Mouse (Mus musculus): ENCODE results near the gene Ncln.

DNA sequence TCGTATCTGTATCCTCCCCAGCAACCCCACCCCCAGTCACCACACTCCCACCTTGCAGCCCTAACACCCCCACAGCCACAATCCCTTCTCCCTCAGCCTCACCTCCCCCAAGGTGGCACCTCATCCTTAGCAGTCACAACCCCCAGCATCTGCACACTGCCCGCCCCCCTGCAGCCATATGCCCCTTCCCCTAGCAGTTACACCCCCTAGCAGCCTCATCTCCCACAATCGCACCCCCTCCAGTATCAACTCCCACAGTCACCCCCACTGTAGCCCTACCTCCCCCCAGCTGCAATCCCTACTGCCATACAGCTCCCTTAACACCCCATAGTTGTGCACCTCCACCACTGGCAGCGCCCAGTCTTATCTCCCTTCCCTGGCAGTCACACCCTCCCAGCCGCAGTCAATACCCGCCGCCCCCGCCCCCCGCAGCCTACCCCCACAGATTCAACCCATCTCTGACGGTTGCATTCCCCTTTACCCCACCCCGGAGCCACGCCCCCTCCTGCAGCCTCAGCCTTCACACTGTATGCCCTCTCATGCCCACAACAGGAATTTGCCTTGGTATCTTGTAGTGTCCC lies 39.1 kb downstream of the Ncln start:
- no peak for TF ChIP-seq MYOD1 (IDR thresholded peaks at IDR 0.05; ENCODE audit: control insufficient read depth, insufficient read length, low read depth)
- no peak for TF ChIP-seq CTCF (IDR thresholded peaks at IDR 0.05; ENCODE audit: control insufficient read depth, insufficient read depth, insufficient read length)
